Mouse (Mus musculus): ENCODE results near the gene Caprin1.

DNA sequence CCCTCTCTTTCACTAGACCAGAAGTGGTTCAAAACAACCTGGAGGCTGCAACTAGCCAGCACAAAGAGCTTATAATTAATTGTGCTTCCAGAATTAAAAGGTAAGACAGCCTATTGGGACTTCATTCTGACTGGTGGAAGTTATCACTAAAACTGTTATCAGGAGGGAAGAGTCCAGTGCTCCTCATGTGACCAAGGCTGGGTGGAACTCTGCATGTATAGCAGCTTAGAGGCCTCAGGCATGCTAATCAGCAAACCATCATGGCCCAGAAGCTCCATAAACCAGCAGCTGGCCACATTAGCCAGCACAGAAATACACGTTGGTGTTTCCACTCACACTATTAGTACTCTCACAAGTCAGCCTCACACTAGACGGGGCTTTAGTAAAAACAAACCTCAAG lies 50.7 kb downstream of the Caprin1 start:
- TF ChIP-seq CTCF (IDR thresholded peaks at IDR 0.05; ENCODE audit: low read depth) (no peak), EP300 (IDR thresholded peaks at IDR 0.05; ENCODE audit: low read depth) (no peak)

Measured in heart, postnatal 0 days (tissue).